Mouse (Mus musculus) erythroblast, embryonic 14.5 days (primary cell): ENCODE measurements around the gene Ispd.

Experiments used
- GATA1 ChIP-seq: IDR thresholded peaks from 2 replicates; pipeline ENCODE4 v1.6.1; 2012; ENCODE audit warnings: low read length, inconsistent platforms, mixed read lengths
- TAL1 ChIP-seq: IDR thresholded peaks from 3 replicates; pipeline ENCODE4 v1.6.1; 2012; ENCODE audit warnings: low read length, inconsistent platforms, mixed read lengths

DNA sequence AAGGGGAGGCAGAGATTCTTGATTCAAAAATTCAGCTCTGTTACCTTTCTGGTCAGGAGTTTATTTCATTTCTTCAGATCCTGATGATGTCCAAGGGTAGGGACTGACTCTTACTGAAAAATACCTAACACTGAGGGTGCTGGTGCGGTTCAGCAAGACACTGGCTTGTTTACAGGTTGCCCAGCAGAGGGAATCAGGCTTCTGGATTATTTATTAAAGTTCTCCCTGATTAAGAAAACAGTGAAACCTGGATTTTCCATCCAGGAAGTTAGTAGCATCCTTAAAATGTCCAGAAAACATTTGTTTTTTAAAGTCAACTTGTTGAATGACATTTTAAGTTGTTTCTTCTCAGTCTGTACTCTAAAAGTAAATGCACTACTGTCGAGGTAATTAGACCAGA is 337.2 kb downstream of the Ispd start:
- TF ChIP-seq GATA1 (no peak), TAL1 (no peak)
